Mouse (Mus musculus) lung, adult 2 months (tissue): Measurements from ENCODE around the gene Irf7.

Experiments used
- CTCF ChIP-seq: fragments of 200-500 bp; IDR thresholded peaks from 2 replicates; pipeline ENCODE4 v1.5.1; 2011; ENCODE audit warnings: mild to moderate bottlenecking, low read length, control low read depth; ENCODE audit not compliant: insufficient read depth
- POLR2A ChIP-seq: fragments of 200-500 bp; IDR thresholded peaks from 2 replicates; pipeline ENCODE4 v1.6.1; 2011; ENCODE audit warnings: low read depth, mild to moderate bottlenecking, control low read depth, low read length, borderline replicate concordance; ENCODE audit errors: extremely low read depth

DNA sequence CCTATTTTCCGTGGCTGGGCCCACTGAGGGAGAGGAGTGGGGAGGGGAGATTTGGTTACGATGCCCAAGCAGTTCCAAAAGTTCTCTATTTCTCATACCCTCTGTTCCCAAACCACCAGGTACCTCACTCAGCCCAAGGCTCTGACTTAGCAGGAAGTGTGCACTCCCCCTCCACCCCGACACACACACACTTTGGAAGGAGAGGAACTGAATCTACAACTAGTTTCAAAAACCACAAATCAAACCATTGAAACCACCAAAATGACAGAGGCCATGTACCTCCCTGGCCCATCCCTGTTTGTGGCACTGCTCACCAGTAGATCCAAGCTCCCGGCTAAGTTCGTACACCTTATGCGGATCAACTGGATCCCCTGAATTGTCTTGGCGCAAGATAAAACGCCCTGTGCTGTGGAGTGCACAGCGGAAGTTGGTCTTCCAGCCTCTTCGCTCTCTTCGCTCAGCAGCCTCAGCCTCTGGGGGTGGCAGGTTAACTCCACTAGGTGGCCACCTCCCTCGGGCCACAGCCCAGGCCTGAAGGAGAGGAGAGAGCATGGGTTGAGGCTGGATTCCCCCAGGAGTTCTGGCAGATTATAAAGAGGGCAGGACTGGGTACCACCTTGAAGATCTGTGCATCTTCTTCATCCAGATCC, 1.4 kb downstream of the Irf7 start:
- TF ChIP-seq CTCF (peak; percentile 46), POLR2A (no peak)
